Mouse (Mus musculus) cerebral cortex, adult 2 months (tissue): ENCODE data around the gene Fbxo22.

ENCODE experiments used
- WGBS: fragments of 180-500 bp; shearing (Covaris S2); methylation state at CpG from one replicate; pipeline ENCODE4 v1.1.7; 2018; 5-methylcytosine and 5-hydroxymethylcytosine counted together

Gene Fbxo22

GRCm38 (mm10) chr9:55236235-55237165 lies 27.8 kb downstream of the Fbxo22 start:
- WGBS = 84% methylated on average over 13 of the region's 13 CpGs

GRCm38 (mm10) chr9:55240852-55241251 lies 32.1 kb downstream of the Fbxo22 start:
- WGBS = 89% methylated on average over 5 of the region's 5 CpGs

- WGBS = 43% methylated on average over 24 of the region's 24 CpGs
These were observed 33.3 kb downstream of the Fbxo22 start for GRCm38 (mm10) chr9:55241863-55242685.

- 85% methylated on average over 3 of the region's 3 CpGs for WGBS
These were observed 34.6 kb downstream of the Fbxo22 start for GRCm38 (mm10) chr9:55243280-55243679.

GRCm38 (mm10) chr9:55244079-55244478 lies 35.4 kb downstream of the Fbxo22 start:
- 83% methylated on average over 3 of the region's 3 CpGs for WGBS

- 86% methylated on average over 1 of the region's 1 CpGs for WGBS
These were observed 36.5 kb downstream of the Fbxo22 start for GRCm38 (mm10) chr9:55245057-55245750.

GRCm38 (mm10) chr9:55246440-55246839 lies 37.7 kb downstream of the Fbxo22 start:
- WGBS = 89% methylated on average over 8 of the region's 8 CpGs

GRCm38 (mm10) chr9:55246918-55247317 lies 38.2 kb downstream of the Fbxo22 start:
- WGBS = 99% methylated on average over 4 of the region's 4 CpGs

- 85% methylated on average over 4 of the region's 4 CpGs for WGBS
These were observed 39.7 kb downstream of the Fbxo22 start for GRCm38 (mm10) chr9:55248465-55248864.

- WGBS = 85% methylated on average over 6 of the region's 6 CpGs
These were observed 42.0 kb downstream of the Fbxo22 start for GRCm38 (mm10) chr9:55250595-55251247.

- WGBS = 66% methylated on average over 2 of the region's 2 CpGs
These were observed 43.4 kb downstream of the Fbxo22 start for GRCm38 (mm10) chr9:55252097-55252496.

- WGBS = 37% methylated on average over 1 of the region's 1 CpGs
These were observed 45.1 kb downstream of the Fbxo22 start for GRCm38 (mm10) chr9:55253849-55254248.

GRCm38 (mm10) chr9:55255056-55255455 lies 46.3 kb downstream of the Fbxo22 start:
- WGBS = 87% methylated on average over 5 of the region's 5 CpGs

- WGBS = 79% methylated on average over 4 of the region's 4 CpGs
These were observed 46.9 kb downstream of the Fbxo22 start for GRCm38 (mm10) chr9:55255604-55256003.

- 89% methylated on average over 2 of the region's 2 CpGs for WGBS
These were observed 48.4 kb downstream of the Fbxo22 start for GRCm38 (mm10) chr9:55257105-55257504.

- 73% methylated on average over 6 of the region's 6 CpGs for WGBS
These were observed 51.0 kb downstream of the Fbxo22 start for GRCm38 (mm10) chr9:55259741-55260140.

- 83% methylated on average over 8 of the region's 8 CpGs for WGBS
These were observed 55.9 kb downstream of the Fbxo22 start for GRCm38 (mm10) chr9:55264356-55265302.

GRCm38 (mm10) chr9:55271960-55272560 lies 63.3 kb downstream of the Fbxo22 start:
- 64% methylated on average over 5 of the region's 5 CpGs for WGBS

GRCm38 (mm10) chr9:55273906-55274305 lies 65.2 kb downstream of the Fbxo22 start:
- WGBS = 49% methylated on average over 4 of the region's 4 CpGs
